Mouse (Mus musculus) brain, embryonic 14.5 days (tissue): Measurements from ENCODE around the gene Pth2.

Source experiments
- CTCF ChIP-seq: fragments of 200-500 bp; IDR thresholded peaks from 2 replicates; pipeline ENCODE4 v1.5.1; 2012; ENCODE audit warnings: inconsistent platforms, mild to moderate bottlenecking, moderate library complexity, borderline replicate concordance; ENCODE audit not compliant: insufficient read depth, insufficient read length; ENCODE audit errors: extremely low read depth
- POLR2A ChIP-seq: fragments of 200-500 bp; IDR thresholded peaks from 2 replicates; pipeline ENCODE4 v1.6.1; 2012; ENCODE audit warnings: mild to moderate bottlenecking, inconsistent platforms, borderline replicate concordance; ENCODE audit not compliant: poor library complexity, insufficient read depth, insufficient read length, severe bottlenecking; ENCODE audit errors: extremely low read depth

DNA sequence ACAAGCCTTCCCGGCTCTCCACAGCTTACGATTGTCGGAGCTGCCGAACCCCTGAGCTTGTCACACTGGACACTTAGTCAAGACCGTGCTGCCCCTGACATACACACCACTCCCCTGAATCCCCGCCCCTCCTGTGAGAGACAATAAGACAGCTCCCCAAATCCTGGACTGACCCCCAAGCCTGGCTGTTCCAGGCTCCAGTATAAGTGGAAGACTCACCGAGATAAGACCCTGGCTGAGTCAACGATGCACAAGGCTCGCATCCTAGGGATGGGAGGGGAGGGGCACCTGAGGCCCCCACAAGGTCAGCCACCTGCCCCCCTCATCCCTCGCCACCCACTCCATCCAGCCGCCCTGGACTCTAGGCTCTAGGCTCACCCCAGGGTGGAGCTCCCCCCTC is 48.9 kb upstream of the Pth2 start:
- TF ChIP-seq CTCF (no peak), POLR2A (no peak)
